Mouse (Mus musculus) stomach, embryonic 15.5 days (tissue): ENCODE measurements at regions not wholly inside any gene's neighbourhood (a gene's known extent, or its start where the extent isn't known, plus 50 kb on each side); places are given as distances from the start of the nearest gene placed in this dataset.

Experiments
- ATAC-seq: fragments of 200-750 bp; cut with Nextera tagmentation; 2 replicates; pipeline ENCODE4 v1.8.0; 2017; ENCODE audit warnings: low read depth, moderate number of reproducible peaks, moderate TSS enrichment; ENCODE audit not compliant: insufficient read depth, low FRiP score
- H3K27ac ChIP-seq: fragments of 300-500 bp; sonication (generic); 2 replicates; pipeline ENCODE4 v1.5.1; 2015; ENCODE audit warnings: mild to moderate bottlenecking, inconsistent platforms
- H3K27me3 ChIP-seq: fragments of 300-500 bp; sonication (generic); replicated peaks from 2 replicates; pipeline ENCODE4 v1.6.1; 2015; ENCODE audit warnings: inconsistent platforms
- H3K36me3 ChIP-seq: fragments of 300-500 bp; sonication (generic); 2 replicates; pipeline ENCODE4 v1.6.1; 2015; ENCODE audit warnings: inconsistent platforms
- H3K4me1 ChIP-seq: fragments of 300-500 bp; sonication (generic); 2 replicates; pipeline ENCODE4 v1.6.1; 2015; ENCODE audit warnings: inconsistent platforms
- H3K4me2 ChIP-seq: fragments of 300-500 bp; sonication (generic); 2 replicates; pipeline ENCODE4 v1.6.1; 2015; ENCODE audit warnings: mild to moderate bottlenecking, inconsistent platforms
- H3K4me3 ChIP-seq: fragments of 300-500 bp; sonication (generic); replicated peaks from 2 replicates; pipeline ENCODE4 v1.5.1; 2015; ENCODE audit warnings: inconsistent platforms
- H3K9ac ChIP-seq: fragments of 300-500 bp; sonication (generic); 2 replicates; pipeline ENCODE4 v1.6.1; 2015; ENCODE audit warnings: inconsistent platforms
- H3K9me3 ChIP-seq: fragments of 300-500 bp; sonication (generic); 2 replicates; pipeline ENCODE4 v1.6.1; 2016; ENCODE audit warnings: inconsistent platforms
- WGBS: fragments of 180-500 bp; shearing (Covaris S2); methylation state at CpG from one replicate; pipeline ENCODE4 v1.1.7; 2015; 5-methylcytosine and 5-hydroxymethylcytosine counted together

GRCm38 (mm10) chr12:14235351-14235750, 83.5 kb upstream of the Fam84a start:
- no peak for ATAC-seq

DNA sequence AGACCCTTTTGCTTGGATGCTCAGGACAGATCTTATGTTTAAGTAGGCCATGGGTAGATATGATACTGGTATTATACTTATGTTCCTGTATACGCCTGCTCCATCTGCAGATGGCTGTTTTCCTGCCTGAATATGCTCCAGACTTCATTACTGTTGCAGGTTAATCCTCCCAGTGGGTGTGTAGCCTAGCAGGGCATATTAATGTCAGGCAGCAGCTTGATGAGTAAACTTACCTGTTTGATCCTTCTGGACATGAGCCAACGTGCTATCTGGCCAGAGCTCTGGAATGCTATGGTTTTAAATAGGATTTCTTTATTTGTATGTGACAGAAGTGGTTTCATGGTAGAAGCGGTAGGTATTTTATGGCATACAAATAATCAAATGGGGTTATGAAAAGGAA, 60.8 kb upstream of the Fam84a start:
- no peak overlapping the region for H3K4me2 ChIP-seq
- no peaks in the 10 kb centered on the region for H3K36me3 ChIP-seq
- no peaks in the 10 kb centered on the region for H3K27me3 ChIP-seq
- no peak overlapping the region for H3K27ac ChIP-seq
- WGBS, result 55% methylated on average over 3 of the region's 3 CpGs
- H3K4me3 ChIP-seq, result no peak overlapping the region
- no peaks in the 10 kb centered on the region for H3K9me3 ChIP-seq
- H3K9ac ChIP-seq, result no peak overlapping the region
- H3K4me1 ChIP-seq, result no peaks in the 10 kb centered on the region
- ATAC-seq, result no peak

More at GRCm38 (mm10) chr12:14235351-14235750, 83.5 kb upstream of the Fam84a start:
- no peaks in the 10 kb centered on the region for H3K4me1 ChIP-seq
- H3K9ac ChIP-seq, result no peak overlapping the region
- no peaks in the 10 kb centered on the region for H3K9me3 ChIP-seq
- H3K27ac ChIP-seq, result no peak overlapping the region
- 86% methylated on average over 3 of the region's 3 CpGs for WGBS
- no peak overlapping the region for H3K4me3 ChIP-seq
- no peaks in the 10 kb centered on the region for H3K27me3 ChIP-seq
- H3K4me2 ChIP-seq, result no peak overlapping the region
- no peaks in the 10 kb centered on the region for H3K36me3 ChIP-seq

DNA sequence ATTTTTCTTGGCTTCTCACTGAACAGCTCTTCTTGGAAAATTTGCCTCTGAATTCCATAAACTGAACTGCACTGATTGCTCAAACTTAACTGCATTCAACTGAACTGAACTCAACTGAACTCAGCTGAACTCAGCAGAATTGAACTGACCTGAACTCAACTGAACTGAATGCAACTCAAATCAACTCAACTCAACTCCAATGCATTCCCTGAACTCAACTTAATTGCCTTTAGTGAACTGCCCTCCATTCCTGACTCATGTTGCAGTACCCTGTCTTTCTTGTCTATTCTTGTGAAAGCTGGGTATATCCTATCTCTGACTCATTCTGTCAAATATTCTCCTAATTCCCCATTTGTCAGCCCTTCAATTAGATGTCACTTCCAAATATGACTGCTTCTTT, 58.0 kb upstream of the Fam84a start:
- no peak overlapping the region for H3K4me2 ChIP-seq
- no peaks in the 10 kb centered on the region for H3K36me3 ChIP-seq
- ATAC-seq, result no peak
- no peak overlapping the region for H3K27ac ChIP-seq
- H3K4me3 ChIP-seq, result no peak overlapping the region
- no peaks in the 10 kb centered on the region for H3K9me3 ChIP-seq
- no peak overlapping the region for H3K9ac ChIP-seq
- no peaks in the 10 kb centered on the region for H3K27me3 ChIP-seq
- H3K4me1 ChIP-seq, result no peaks in the 10 kb centered on the region

DNA sequence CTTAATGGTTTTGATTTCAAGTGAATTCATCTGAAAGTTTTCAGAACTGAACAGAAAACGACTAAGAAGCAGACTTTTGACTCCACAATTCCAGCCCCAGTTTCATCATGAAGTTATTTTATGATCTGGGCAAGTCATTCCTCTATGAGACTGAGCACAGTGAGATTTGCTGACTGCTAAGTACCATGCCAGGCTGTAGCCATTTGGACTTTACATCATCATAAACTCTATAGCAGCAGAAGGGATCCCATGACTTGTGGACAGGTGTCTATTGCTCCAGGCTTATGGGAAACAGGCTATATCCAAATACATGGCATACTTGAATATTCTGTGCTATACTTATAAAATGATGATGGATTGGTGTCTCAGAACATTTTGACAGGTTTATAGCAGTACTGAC, 55.4 kb upstream of the Fam84a start:
- 70% methylated on average over 1 of the region's 1 CpGs for WGBS
- H3K4me3 ChIP-seq, result no peak overlapping the region
- no peak overlapping the region for H3K27ac ChIP-seq
- no peak for ATAC-seq
- no peaks in the 10 kb centered on the region for H3K36me3 ChIP-seq
- no peaks in the 10 kb centered on the region for H3K4me1 ChIP-seq
- no peak overlapping the region for H3K4me2 ChIP-seq
- no peaks in the 10 kb centered on the region for H3K9me3 ChIP-seq
- no peak overlapping the region for H3K9ac ChIP-seq
- no peaks in the 10 kb centered on the region for H3K27me3 ChIP-seq

GRCm38 (mm10) chr12:14204491-14204890, 52.6 kb upstream of the Fam84a start:
- Histone ChIP-seq H3K4me2 (no peak overlapping the region), H3K9ac (no peak overlapping the region), H3K4me3 (no peak overlapping the region), H3K27me3 (no peaks in the 10 kb centered on the region), H3K36me3 (no peaks in the 10 kb centered on the region), H3K4me1 (no peaks in the 10 kb centered on the region), H3K9me3 (no peaks in the 10 kb centered on the region), H3K27ac (no peak overlapping the region)
- ATAC-seq, result no peak
- 74% methylated on average over 1 of the region's 1 CpGs for WGBS
